Comparison of ENCODE assay signal across 23 mouse cellular contexts in the genomic region with DNA sequence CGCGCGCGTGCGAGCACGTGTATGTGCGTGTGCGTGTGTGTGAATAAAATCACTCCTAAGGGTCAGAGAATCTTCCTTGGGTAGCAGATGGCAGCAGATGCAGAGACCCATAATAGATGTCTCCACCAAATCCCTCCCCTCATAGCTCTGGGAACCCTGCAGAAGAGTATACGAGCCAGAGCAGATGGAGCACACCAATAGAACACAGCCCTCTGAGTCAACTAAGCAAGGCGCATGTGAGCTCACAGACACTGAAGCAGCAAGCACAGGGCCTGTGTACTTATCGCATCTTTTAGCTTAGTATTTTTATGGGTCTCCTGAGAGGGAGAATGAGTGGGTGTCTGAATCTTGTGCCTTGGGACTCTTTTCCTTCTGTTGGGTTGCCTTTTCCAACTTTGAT. TPM values are rescaled to one million over a fixed set of nuclear protein-coding genes. Genes with fewer than 3 reads are reported as not detected.
DNase-seq lines count a peak whose midpoint lies in the region; ATAC-seq and TF ChIP-seq lines count a peak whose summit lies in the region.
"Had no signal": no experiment of that assay in that cellular context is flagged by ENCODE, and none has a peak within 500 bp of the region (broad histone marks: within the 10 kb centered on the region; RNA-seq: fewer than 3 reads in every experiment).

No protein-coding gene starts in this region.

- no peak overlapping the region for H3K4me3 ChIP-seq in forebrain, embryonic 16.5 days (replicated peaks; ENCODE audit: low read length)
- H3K4me3 ChIP-seq in forebrain, embryonic 11.5 days (ENCODE audit: low read depth, low read length) = no peak overlapping the region
- no peak overlapping the region for H3K4me3 ChIP-seq in intestine, embryonic 14.5 days (ENCODE audit: low read depth, low read length)
- H3K4me3 ChIP-seq in intestine, postnatal 0 days (ENCODE audit: low read depth, low read length) = no peak overlapping the region
- no peak overlapping the region for H3K4me3 ChIP-seq in neural tube, embryonic 13.5 days
- H3K4me3 ChIP-seq in neural tube, embryonic 15.5 days (replicated peaks) = no peak overlapping the region
- no peak overlapping the region for H3K4me3 ChIP-seq in cerebellum, adult 2 months (replicated peaks; ENCODE audit: insufficient read depth, low read depth, low read length)
- H3K4me3 ChIP-seq: embryonic facial prominence, embryonic 12.5 days; hindbrain, embryonic 12.5 days; liver, embryonic 12.5 days; midbrain, embryonic 12.5 days had no signal

- H3K9me3 ChIP-seq in forebrain, embryonic 16.5 days (ENCODE audit: control insufficient read depth, low read length) = no peaks in the 10 kb centered on the region
- H3K9me3 ChIP-seq in forebrain, embryonic 11.5 days (ENCODE audit: control insufficient read depth, low read length) = no peaks in the 10 kb centered on the region
- no peaks in the 10 kb centered on the region for H3K9me3 ChIP-seq in intestine, embryonic 14.5 days (ENCODE audit: control insufficient read depth, low read length)
- no peaks in the 10 kb centered on the region for H3K9me3 ChIP-seq in intestine, postnatal 0 days (ENCODE audit: control insufficient read depth)
- H3K9me3 ChIP-seq in neural tube, embryonic 13.5 days = peaks cover 3% of the 10 kb centered on the region
- peaks cover 2% of the 10 kb centered on the region; the same call in 1 of the 2 replicates for H3K9me3 ChIP-seq in neural tube, embryonic 15.5 days (replicated peaks)
- H3K9me3 ChIP-seq: embryonic facial prominence, embryonic 12.5 days; hindbrain, embryonic 12.5 days had no signal

- H3K4me1 ChIP-seq in forebrain, embryonic 16.5 days (replicated peaks; ENCODE audit: control insufficient read depth, insufficient read depth, low read length) = peaks cover 10% of the 10 kb centered on the region; the same call in 1 of the 2 replicates
- peaks cover 4% of the 10 kb centered on the region; the same call in 1 of the 2 replicates for H3K4me1 ChIP-seq in forebrain, embryonic 11.5 days (replicated peaks; ENCODE audit: control insufficient read depth, insufficient read depth, low read length)
- H3K4me1 ChIP-seq in intestine, embryonic 14.5 days (replicated peaks; ENCODE audit: control insufficient read depth, insufficient read depth, low read length) = no peaks in the 10 kb centered on the region; the same call in 1 of the 2 replicates
- H3K4me1 ChIP-seq in intestine, postnatal 0 days (replicated peaks; ENCODE audit: control insufficient read depth, insufficient read depth, low read length) = no peaks in the 10 kb centered on the region
- peaks cover 3% of the 10 kb centered on the region for H3K4me1 ChIP-seq in neural tube, embryonic 13.5 days (replicated peaks)
- H3K4me1 ChIP-seq in neural tube, embryonic 15.5 days = no peaks in the 10 kb centered on the region
- H3K4me1 ChIP-seq in cerebellum, adult 2 months (ENCODE audit: control insufficient read depth, insufficient read depth, low read length) = no peaks in the 10 kb centered on the region
- H3K4me1 ChIP-seq: embryonic facial prominence, embryonic 12.5 days; liver, embryonic 12.5 days had no signal

- no peak overlapping the region for H3K9ac ChIP-seq in forebrain, embryonic 16.5 days (replicated peaks; ENCODE audit: low read depth, low read length)
- H3K9ac ChIP-seq in forebrain, embryonic 11.5 days (ENCODE audit: low read length) = no peak overlapping the region
- H3K9ac ChIP-seq in intestine, embryonic 14.5 days (ENCODE audit: low read length) = no peak overlapping the region
- H3K9ac ChIP-seq in intestine, postnatal 0 days (ENCODE audit: low read depth, low read length) = no peak overlapping the region
- H3K9ac ChIP-seq in neural tube, embryonic 13.5 days = no peak overlapping the region
- no peak overlapping the region for H3K9ac ChIP-seq in neural tube, embryonic 15.5 days (replicated peaks)
- H3K9ac ChIP-seq: embryonic facial prominence, embryonic 12.5 days; hindbrain, embryonic 12.5 days; liver, embryonic 12.5 days; liver, postnatal 0 days; midbrain, embryonic 12.5 days had no signal

- 86% methylated on average over 11 of the region's 11 CpGs for WGBS in forebrain, embryonic 16.5 days
- 96% methylated on average over 11 of the region's 11 CpGs for WGBS in forebrain, embryonic 11.5 days
- 89% methylated on average over 11 of the region's 11 CpGs for WGBS in intestine, embryonic 14.5 days
- WGBS in intestine, postnatal 0 days = 92% methylated on average over 11 of the region's 11 CpGs
- WGBS in neural tube, embryonic 13.5 days = 86% methylated on average over 11 of the region's 11 CpGs
- 83% methylated on average over 11 of the region's 11 CpGs for WGBS in neural tube, embryonic 15.5 days
- 73% methylated on average over 11 of the region's 11 CpGs for WGBS in cerebellum, adult 2 months

- H3K27ac ChIP-seq in forebrain, embryonic 16.5 days (ENCODE audit: low read length) = no peak overlapping the region
- no peak overlapping the region for H3K27ac ChIP-seq in forebrain, embryonic 11.5 days (ENCODE audit: low read depth, low read length)
- no peak overlapping the region for H3K27ac ChIP-seq in intestine, embryonic 14.5 days (ENCODE audit: low read depth)
- H3K27ac ChIP-seq in intestine, postnatal 0 days (ENCODE audit: low read depth, low read length) = no peak overlapping the region
- no peak overlapping the region for H3K27ac ChIP-seq in neural tube, embryonic 13.5 days (replicated peaks)
- H3K27ac ChIP-seq in neural tube, embryonic 15.5 days (replicated peaks) = no peak overlapping the region
- no peak overlapping the region for H3K27ac ChIP-seq in cerebellum, adult 2 months (ENCODE audit: insufficient read depth, low read length)
- H3K27ac ChIP-seq: embryonic facial prominence, embryonic 12.5 days; hindbrain, embryonic 12.5 days; liver, embryonic 12.5 days; midbrain, embryonic 12.5 days had no signal

- no peak for TF ChIP-seq POLR2A in cerebellum, adult 2 months (IDR thresholded peaks at IDR 0.05; ENCODE audit: borderline replicate concordance, insufficient read depth, low read length)

- peak; percentile 50; the same call in 1 of the 2 replicates for ATAC-seq in forebrain, embryonic 16.5 days
- ATAC-seq in forebrain, embryonic 11.5 days (replicated peaks; ENCODE audit: low FRiP score) = no peak
- ATAC-seq in intestine, embryonic 14.5 days (replicated peaks; ENCODE audit: low FRiP score, low TSS enrichment, low read depth) = no peak
- ATAC-seq in intestine, postnatal 0 days = no peak
- ATAC-seq in neural tube, embryonic 13.5 days (ENCODE audit: low read depth) = peak; percentile 23; the same call in 1 of the 2 replicates
- no peak for ATAC-seq in neural tube, embryonic 15.5 days (ENCODE audit: low FRiP score)
- ATAC-seq: liver, embryonic 12.5 days; liver, postnatal 0 days; Patski had no signal

- DNase-seq in forebrain, embryonic 11.5 days (ENCODE audit: low spot score) = no peak
- DNase-seq in intestine, embryonic 14.5 days (ENCODE audit: low spot score) = peak; percentile 12
- DNase-seq in cerebellum, adult 2 months = no peak
- DNase-seq: adrenal gland, postnatal 10 days; cerebellum, adult 18-20 months; embryo, embryonic 11 days; heart, postnatal 14 days; kidney, adult 11 months; kidney, postnatal 25 days; left cerebral cortex, postnatal 4 days; liver, postnatal 0 days; lung, postnatal 36 days; retina, postnatal 1 day; right cerebral cortex, postnatal 14 days had no signal

- no peaks in the 10 kb centered on the region for H3K36me3 ChIP-seq in forebrain, embryonic 16.5 days (ENCODE audit: control insufficient read depth, insufficient read depth)
- no peaks in the 10 kb centered on the region for H3K36me3 ChIP-seq in forebrain, embryonic 11.5 days (ENCODE audit: control insufficient read depth, insufficient read depth, low read length)
- H3K36me3 ChIP-seq in intestine, embryonic 14.5 days (ENCODE audit: control insufficient read depth, insufficient read depth, low read length) = no peaks in the 10 kb centered on the region
- no peaks in the 10 kb centered on the region for H3K36me3 ChIP-seq in intestine, postnatal 0 days (ENCODE audit: control insufficient read depth, insufficient read depth)
- no peaks in the 10 kb centered on the region for H3K36me3 ChIP-seq in neural tube, embryonic 13.5 days
- no peaks in the 10 kb centered on the region for H3K36me3 ChIP-seq in neural tube, embryonic 15.5 days
- H3K36me3 ChIP-seq: embryonic facial prominence, embryonic 12.5 days; hindbrain, embryonic 12.5 days; liver, embryonic 12.5 days; midbrain, embryonic 12.5 days had no signal

- H3K4me2 ChIP-seq in forebrain, embryonic 16.5 days (ENCODE audit: low read length) = no peak overlapping the region
- H3K4me2 ChIP-seq in forebrain, embryonic 11.5 days (ENCODE audit: low read depth, low read length, severe bottlenecking) = no peak overlapping the region
- no peak overlapping the region for H3K4me2 ChIP-seq in intestine, embryonic 14.5 days (ENCODE audit: low read length)
- H3K4me2 ChIP-seq in intestine, postnatal 0 days (replicated peaks; ENCODE audit: low read depth) = no peak overlapping the region
- no peak overlapping the region for H3K4me2 ChIP-seq in neural tube, embryonic 13.5 days
- H3K4me2 ChIP-seq in neural tube, embryonic 15.5 days = no peak overlapping the region
- H3K4me2 ChIP-seq: embryonic facial prominence, embryonic 12.5 days; hindbrain, embryonic 12.5 days; liver, embryonic 12.5 days; midbrain, embryonic 12.5 days had no signal

- H3K27me3 ChIP-seq in forebrain, embryonic 16.5 days (replicated peaks; ENCODE audit: control insufficient read depth, insufficient read depth, low read length) = no peaks in the 10 kb centered on the region
- H3K27me3 ChIP-seq in forebrain, embryonic 11.5 days (ENCODE audit: control insufficient read depth, insufficient read depth, low read length) = no peaks in the 10 kb centered on the region
- no peaks in the 10 kb centered on the region for H3K27me3 ChIP-seq in intestine, embryonic 14.5 days (replicated peaks; ENCODE audit: control insufficient read depth, insufficient read depth, low read length)
- no peaks in the 10 kb centered on the region for H3K27me3 ChIP-seq in intestine, postnatal 0 days (replicated peaks; ENCODE audit: control insufficient read depth, insufficient read depth, low read length)
- H3K27me3 ChIP-seq in neural tube, embryonic 13.5 days = no peaks in the 10 kb centered on the region
- no peaks in the 10 kb centered on the region for H3K27me3 ChIP-seq in neural tube, embryonic 15.5 days (replicated peaks)
- H3K27me3 ChIP-seq in cerebellum, adult 2 months (ENCODE audit: control insufficient read depth, insufficient read depth, low read length) = no peaks in the 10 kb centered on the region
- H3K27me3 ChIP-seq: embryonic facial prominence, embryonic 12.5 days; hindbrain, embryonic 12.5 days; liver, embryonic 12.5 days; midbrain, embryonic 12.5 days; Patski had no signal

- TF ChIP-seq CTCF in intestine, postnatal 0 days (IDR thresholded peaks at IDR 0.05; ENCODE audit: low read depth) = no peak
- TF ChIP-seq CTCF in cerebellum, adult 2 months (IDR thresholded peaks at IDR 0.05; ENCODE audit: borderline replicate concordance, insufficient read depth, low read depth, low read length) = no peak

RNA-seq across cellular contexts. Expression of a gene that starts 58.0 kb away (rescaled TPM):
- polyA plus RNA-seq in forebrain, embryonic 16.5 days (2015; fragmentation: Nextera tagmentation; extraction: Ambion mirVana) = 1.7 and 3.3 TPM in 2 replicates
- 0.24 and 0.39 TPM in 2 replicates for polyA plus RNA-seq in forebrain, embryonic 11.5 days (2014; fragmentation: Nextera tagmentation; extraction: Ambion mirVana)
- polyA plus RNA-seq in intestine, embryonic 14.5 days (2014; fragmentation: Nextera tagmentation; extraction: Ambion mirVana) = 40.4 and 40.9 TPM in 2 replicates
- polyA plus RNA-seq in intestine, postnatal 0 days (2015; fragmentation: Nextera tagmentation; extraction: Ambion mirVana) = 120 and 150 TPM in 2 replicates
- polyA plus RNA-seq in neural tube, embryonic 13.5 days (2015; fragmentation: Nextera tagmentation; extraction: Ambion mirVana) = 1.5 and 2.1 TPM in 2 replicates
- 3.0 and 7.8 TPM in 2 replicates for polyA plus RNA-seq in neural tube, embryonic 15.5 days (2015; fragmentation: Nextera tagmentation; extraction: Ambion mirVana)
- polyA plus RNA-seq in cerebellum, adult 2 months (2012; rRNA removed) = 2.2 and 2.6 TPM in 2 replicates

Comparison
In these comparisons a context has a peak if more than half of its experiments do, and no peak if none do; other contexts are left out.
1. ATAC-seq: peak in forebrain, embryonic 16.5 days (single experiment) and neural tube, embryonic 13.5 days (single experiment); none in forebrain, embryonic 11.5 days (single experiment), intestine, embryonic 14.5 days (single experiment), intestine, postnatal 0 days (single experiment) and neural tube, embryonic 15.5 days (single experiment).